Mouse (Mus musculus): ENCODE results near the gene Eif4g1. TPM values are rescaled to one million over a fixed set of nuclear protein-coding genes. Genes with fewer than 3 reads are reported as not detected.

The Eif4g1 gene
- polyA plus RNA-seq, 1 experiment: 340 TPM

DNA sequence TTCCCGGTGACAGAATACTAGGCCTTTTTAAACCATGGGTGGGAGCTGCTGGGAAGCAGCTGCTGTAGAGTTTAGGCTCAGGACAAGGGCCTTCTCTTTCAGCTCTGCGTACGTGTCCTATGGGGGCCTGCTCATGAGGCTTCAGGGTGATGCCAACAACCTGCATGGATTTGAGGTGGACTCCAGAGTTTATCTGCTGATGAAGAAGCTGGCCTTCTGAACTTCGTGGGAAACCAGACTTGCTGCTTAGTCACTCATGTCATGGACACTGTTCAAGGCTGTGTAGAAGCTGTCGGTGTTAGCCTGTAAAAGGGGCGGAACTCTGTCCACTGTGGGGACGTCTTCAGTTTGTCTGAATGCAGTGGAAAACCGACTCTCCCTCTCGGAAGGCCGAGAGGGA, 53.7 kb downstream of the Eif4g1 start:
- no peaks in the 10 kb centered on the region; the same call in 1 of the 2 replicates for H3K4me1 ChIP-seq (ENCODE audit: control insufficient read depth, insufficient read depth, insufficient read length, low read length)
- peaks cover 16% of the 10 kb centered on the region for H3K36me3 ChIP-seq (ENCODE audit: control insufficient read depth, insufficient read depth, low read length)
- no peak overlapping the region for H3K27ac ChIP-seq (ENCODE audit: insufficient read depth, low read depth, low read length)
- H3K27me3 ChIP-seq (ENCODE audit: control insufficient read depth, insufficient read depth, low read length): no peaks in the 10 kb centered on the region
- no peak for TF ChIP-seq POLR2A (IDR thresholded peaks at IDR 0.05; ENCODE audit: low read depth, low read length)
- TF ChIP-seq CTCF (IDR thresholded peaks at IDR 0.05; ENCODE audit: extremely low read depth, insufficient read length, insufficient replicate concordance, low read depth, low read length): no peak
- no peak overlapping the region for H3K4me3 ChIP-seq (ENCODE audit: low read depth, low read length)
- WGBS: 85% methylated on average over 10 of the region's 10 CpGs

DNA sequence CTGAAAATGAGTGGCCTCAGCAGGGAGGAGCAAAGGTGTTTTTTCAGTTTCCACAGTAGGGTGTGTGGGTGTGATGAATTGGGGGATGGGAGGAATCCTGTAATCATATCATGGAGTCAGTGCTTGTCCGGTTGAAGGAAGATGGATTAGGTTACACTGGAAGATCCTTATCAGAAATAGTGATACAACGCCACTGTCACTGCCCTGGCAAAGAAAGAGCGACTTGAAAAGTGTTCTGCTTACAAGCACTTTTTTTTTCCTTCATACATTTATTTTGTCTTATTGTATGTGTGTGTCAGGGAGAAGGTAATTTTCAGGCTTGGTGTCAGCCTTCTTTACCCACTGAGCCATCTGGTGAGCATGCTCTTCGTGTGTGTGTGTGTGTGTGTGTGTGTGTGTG, 54.6 kb downstream of the Eif4g1 start:
- TF ChIP-seq POLR2A (IDR thresholded peaks at IDR 0.05; ENCODE audit: low read depth, low read length): no peak
- no peak for TF ChIP-seq CTCF (IDR thresholded peaks at IDR 0.05; ENCODE audit: extremely low read depth, insufficient read length, insufficient replicate concordance, low read depth, low read length)
- WGBS: 76% methylated on average over 4 of the region's 4 CpGs

DNA sequence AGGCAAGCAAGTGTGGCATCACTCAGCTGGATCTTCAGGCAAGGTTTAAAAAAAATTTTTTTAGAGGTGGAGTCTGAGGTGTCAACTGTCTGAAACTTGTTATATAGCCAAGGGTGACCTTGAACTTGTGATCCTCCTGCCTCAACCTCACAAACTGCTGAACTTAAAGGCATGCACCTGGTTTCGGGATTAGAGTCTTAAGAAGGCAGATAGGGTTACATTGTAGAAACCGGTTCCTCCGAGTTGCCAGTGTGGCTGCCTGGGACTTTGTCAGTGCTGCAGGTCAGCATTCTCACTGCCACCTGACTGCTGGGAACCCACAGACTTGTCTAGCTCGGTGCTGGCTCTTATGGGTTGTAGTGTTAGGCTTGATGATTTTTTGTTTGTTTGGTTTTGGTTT, 55.1 kb downstream of the Eif4g1 start:
- TF ChIP-seq POLR2A (IDR thresholded peaks at IDR 0.05; ENCODE audit: low read depth, low read length): no peak
- no peak for TF ChIP-seq CTCF (IDR thresholded peaks at IDR 0.05; ENCODE audit: extremely low read depth, insufficient read length, insufficient replicate concordance, low read depth, low read length)
- peaks cover 16% of the 10 kb centered on the region for H3K36me3 ChIP-seq (ENCODE audit: control insufficient read depth, insufficient read depth, low read length)
- H3K27me3 ChIP-seq (ENCODE audit: control insufficient read depth, insufficient read depth, low read length): no peaks in the 10 kb centered on the region
- H3K4me1 ChIP-seq (ENCODE audit: control insufficient read depth, insufficient read depth, insufficient read length, low read length): no peaks in the 10 kb centered on the region; the same call in 1 of the 2 replicates
- no peak overlapping the region for H3K4me3 ChIP-seq (ENCODE audit: low read depth, low read length)
- no peak overlapping the region for H3K27ac ChIP-seq (ENCODE audit: insufficient read depth, low read depth, low read length)
- 60% methylated on average over 4 of the region's 4 CpGs for WGBS

More for the DNA sequence above, 54.6 kb downstream of the Eif4g1 start:
- H3K4me1 ChIP-seq (ENCODE audit: control insufficient read depth, insufficient read depth, insufficient read length, low read length): no peaks in the 10 kb centered on the region; the same call in 1 of the 2 replicates
- H3K27me3 ChIP-seq (ENCODE audit: control insufficient read depth, insufficient read depth, low read length): no peaks in the 10 kb centered on the region
- H3K4me3 ChIP-seq (ENCODE audit: low read depth, low read length): no peak overlapping the region
- H3K27ac ChIP-seq (ENCODE audit: insufficient read depth, low read depth, low read length): no peak overlapping the region
- H3K36me3 ChIP-seq (ENCODE audit: control insufficient read depth, insufficient read depth, low read length): peaks cover 16% of the 10 kb centered on the region

DNA sequence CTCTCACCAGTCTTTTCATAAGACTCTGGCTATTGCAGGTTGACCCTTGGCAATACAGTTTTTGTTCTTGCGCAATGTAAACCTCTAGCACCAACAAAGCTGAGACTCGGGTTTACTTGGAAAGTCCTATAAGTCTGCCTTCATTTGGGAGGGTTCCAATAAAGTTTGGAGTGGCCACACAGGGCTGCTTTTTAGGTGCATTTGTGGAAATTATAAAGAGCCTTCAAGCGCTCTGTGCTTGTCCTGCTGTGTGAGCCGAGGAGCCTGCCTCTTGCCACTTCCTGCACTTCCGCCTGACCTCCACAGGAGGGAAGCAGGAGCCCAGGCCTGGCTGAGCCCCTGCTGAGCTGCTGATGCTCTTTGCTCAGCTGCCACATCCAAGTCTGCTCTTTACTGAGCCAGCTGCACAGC, 56.2 kb downstream of the Eif4g1 start:
- H3K27me3 ChIP-seq (ENCODE audit: control insufficient read depth, insufficient read depth, low read length): no peaks in the 10 kb centered on the region
- no peak for TF ChIP-seq POLR2A (IDR thresholded peaks at IDR 0.05; ENCODE audit: low read depth, low read length)
- TF ChIP-seq CTCF (IDR thresholded peaks at IDR 0.05; ENCODE audit: extremely low read depth, insufficient read length, insufficient replicate concordance, low read depth, low read length): peak; percentile 82
- no peak overlapping the region for H3K27ac ChIP-seq (ENCODE audit: insufficient read depth, low read depth, low read length)
- H3K4me1 ChIP-seq (ENCODE audit: control insufficient read depth, insufficient read depth, insufficient read length, low read length): no peaks in the 10 kb centered on the region
- WGBS: 30% methylated on average over 5 of the region's 5 CpGs
- H3K36me3 ChIP-seq (ENCODE audit: control insufficient read depth, insufficient read depth, low read length): peaks cover 16% of the 10 kb centered on the region
- no peak overlapping the region for H3K4me3 ChIP-seq (ENCODE audit: low read depth, low read length)

DNA sequence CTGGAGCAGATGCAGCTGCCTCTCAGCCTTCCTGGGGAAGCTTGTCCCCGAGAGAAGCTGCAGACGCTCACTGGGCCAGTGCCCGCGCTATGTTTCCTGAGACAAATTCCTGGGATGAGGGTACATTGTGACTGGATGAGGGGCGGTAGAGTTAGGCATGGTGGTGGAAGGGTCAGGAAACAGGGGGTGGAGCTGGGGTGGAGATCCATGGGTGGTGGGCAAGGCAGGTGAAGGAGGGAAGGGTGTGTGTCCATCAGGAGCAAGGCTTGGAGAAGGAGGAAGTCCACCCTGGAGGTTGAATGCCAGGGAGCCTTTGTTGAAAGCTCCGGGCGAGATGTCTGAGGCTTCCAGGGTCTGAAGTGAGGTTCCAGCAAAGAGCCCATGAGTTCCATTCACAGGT, 57.2 kb downstream of the Eif4g1 start:
- H3K4me3 ChIP-seq (ENCODE audit: low read depth, low read length): no peak overlapping the region
- TF ChIP-seq CTCF (IDR thresholded peaks at IDR 0.05; ENCODE audit: extremely low read depth, insufficient read length, insufficient replicate concordance, low read depth, low read length): no peak
- no peak for TF ChIP-seq POLR2A (IDR thresholded peaks at IDR 0.05; ENCODE audit: low read depth, low read length)
- peaks cover 2% of the 10 kb centered on the region; the same call in 1 of the 2 replicates for H3K4me1 ChIP-seq (ENCODE audit: control insufficient read depth, insufficient read depth, insufficient read length, low read length)
- 89% methylated on average over 7 of the region's 7 CpGs for WGBS
- H3K27me3 ChIP-seq (ENCODE audit: control insufficient read depth, insufficient read depth, low read length): no peaks in the 10 kb centered on the region
- peaks cover 15% of the 10 kb centered on the region for H3K36me3 ChIP-seq (ENCODE audit: control insufficient read depth, insufficient read depth, low read length)
- no peak overlapping the region for H3K27ac ChIP-seq (ENCODE audit: insufficient read depth, low read depth, low read length)

DNA sequence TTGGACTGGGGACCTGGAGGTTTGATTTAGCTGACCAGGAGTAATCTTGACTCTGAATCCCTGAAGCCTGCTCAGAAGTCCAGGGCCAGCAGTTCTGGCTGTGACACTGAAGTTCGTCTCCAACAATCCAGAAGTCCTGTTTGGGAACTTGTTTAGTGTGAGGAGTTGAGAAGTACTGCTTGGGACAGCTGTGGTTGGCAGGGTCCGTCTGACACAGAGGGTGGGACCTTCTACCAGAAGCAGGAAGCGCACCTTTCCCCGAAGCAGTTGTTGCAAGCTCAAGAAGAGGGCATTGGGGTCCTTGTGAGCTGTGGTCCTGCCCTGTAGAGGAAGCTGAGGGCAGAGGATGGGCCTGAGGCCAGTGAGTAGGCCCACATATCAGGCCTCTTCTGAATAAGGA, 57.6 kb downstream of the Eif4g1 start:
- Histone ChIP-seq H3K27me3 (ENCODE audit: control insufficient read depth, insufficient read depth, low read length) (no peaks in the 10 kb centered on the region), H3K36me3 (ENCODE audit: control insufficient read depth, insufficient read depth, low read length) (peaks cover 11% of the 10 kb centered on the region; the same call in 1 of the 2 replicates), H3K4me3 (ENCODE audit: low read depth, low read length) (no peak overlapping the region), H3K27ac (ENCODE audit: insufficient read depth, low read depth, low read length) (no peak overlapping the region), H3K4me1 (ENCODE audit: control insufficient read depth, insufficient read depth, insufficient read length, low read length) (peaks cover 6% of the 10 kb centered on the region; the same call in 1 of the 2 replicates)
- 85% methylated on average over 4 of the region's 4 CpGs for WGBS
- TF ChIP-seq CTCF (IDR thresholded peaks at IDR 0.05; ENCODE audit: extremely low read depth, insufficient read length, insufficient replicate concordance, low read depth, low read length): no peak
- TF ChIP-seq POLR2A (IDR thresholded peaks at IDR 0.05; ENCODE audit: low read depth, low read length): no peak

DNA sequence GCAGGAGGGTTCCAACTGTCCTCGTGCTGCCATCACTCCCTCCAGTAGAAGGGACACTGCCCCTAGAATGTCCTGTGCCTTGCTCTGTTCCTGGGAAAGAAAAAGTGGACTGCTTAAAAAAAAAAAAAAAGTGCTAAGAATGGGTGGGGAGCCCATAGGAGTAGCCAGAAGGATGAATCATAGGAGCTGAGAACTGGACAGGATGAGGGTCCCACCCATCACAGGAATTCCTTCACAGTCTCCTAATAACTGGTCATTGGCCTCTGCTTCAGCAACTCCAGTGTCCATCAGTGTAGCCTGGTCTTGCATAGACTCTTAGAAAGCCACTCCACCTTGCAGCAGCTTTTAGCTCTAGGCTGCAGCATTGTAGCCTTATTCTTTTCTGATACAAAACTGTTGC, 58.3 kb downstream of the Eif4g1 start:
- Histone ChIP-seq H3K27me3 (ENCODE audit: control insufficient read depth, insufficient read depth, low read length) (no peaks in the 10 kb centered on the region), H3K4me3 (ENCODE audit: low read depth, low read length) (no peak overlapping the region), H3K4me1 (ENCODE audit: control insufficient read depth, insufficient read depth, insufficient read length, low read length) (peaks cover 6% of the 10 kb centered on the region; the same call in 1 of the 2 replicates), H3K36me3 (ENCODE audit: control insufficient read depth, insufficient read depth, low read length) (peaks cover 11% of the 10 kb centered on the region; the same call in 1 of the 2 replicates), H3K27ac (ENCODE audit: insufficient read depth, low read depth, low read length) (no peak overlapping the region)
- no peak for TF ChIP-seq CTCF (IDR thresholded peaks at IDR 0.05; ENCODE audit: extremely low read depth, insufficient read length, insufficient replicate concordance, low read depth, low read length)
- no peak for TF ChIP-seq POLR2A (IDR thresholded peaks at IDR 0.05; ENCODE audit: low read depth, low read length)
- 85% methylated on average over 1 of the region's 1 CpGs for WGBS
